Mouse (Mus musculus) liver (tissue): Measurements from ENCODE around the gene Egfl8.

Experiments
- DNase-seq: peaks from one replicate; pipeline ENCODE4 v3.0.0-alpha.2; 2020; ENCODE audit warnings: mixed read lengths

The Egfl8 gene

DNA sequence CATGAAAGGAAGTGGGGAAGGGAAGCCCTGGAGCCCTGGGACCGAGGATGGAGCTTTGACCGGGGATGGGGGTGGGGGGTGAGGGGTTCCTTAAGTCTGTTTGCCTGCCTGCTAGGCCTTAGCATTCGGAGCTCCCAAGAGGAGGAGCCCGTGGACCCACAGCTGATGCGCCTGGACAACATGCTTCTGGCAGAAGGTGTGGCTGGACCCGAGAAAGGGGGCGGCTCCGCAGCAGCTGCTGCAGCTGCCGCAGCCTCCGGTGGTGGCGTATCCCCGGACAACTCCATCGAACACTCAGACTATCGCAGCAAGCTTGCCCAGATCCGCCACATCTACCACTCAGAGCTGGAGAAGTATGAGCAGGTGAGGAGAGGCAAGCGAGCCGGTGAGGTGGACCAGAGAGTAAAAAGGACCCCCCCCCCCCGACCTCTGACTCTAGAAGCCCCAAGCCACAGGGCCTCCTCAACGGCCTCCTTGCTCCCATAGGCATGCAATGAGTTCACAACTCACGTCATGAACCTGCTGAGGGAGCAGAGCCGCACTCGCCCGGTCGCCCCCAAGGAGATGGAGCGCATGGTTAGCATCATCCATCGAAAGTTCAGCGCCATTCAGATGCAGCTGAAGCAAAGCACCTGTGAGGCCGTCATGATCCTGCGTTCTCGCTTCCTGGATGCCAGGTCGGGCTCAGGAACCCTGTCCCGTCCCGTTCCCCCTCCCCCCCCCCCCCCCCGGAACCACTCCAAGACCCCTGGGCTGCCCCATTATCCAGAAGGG is 21.8 kb downstream of the Egfl8 start:
- DNase-seq = peak; percentile 29

DNA sequence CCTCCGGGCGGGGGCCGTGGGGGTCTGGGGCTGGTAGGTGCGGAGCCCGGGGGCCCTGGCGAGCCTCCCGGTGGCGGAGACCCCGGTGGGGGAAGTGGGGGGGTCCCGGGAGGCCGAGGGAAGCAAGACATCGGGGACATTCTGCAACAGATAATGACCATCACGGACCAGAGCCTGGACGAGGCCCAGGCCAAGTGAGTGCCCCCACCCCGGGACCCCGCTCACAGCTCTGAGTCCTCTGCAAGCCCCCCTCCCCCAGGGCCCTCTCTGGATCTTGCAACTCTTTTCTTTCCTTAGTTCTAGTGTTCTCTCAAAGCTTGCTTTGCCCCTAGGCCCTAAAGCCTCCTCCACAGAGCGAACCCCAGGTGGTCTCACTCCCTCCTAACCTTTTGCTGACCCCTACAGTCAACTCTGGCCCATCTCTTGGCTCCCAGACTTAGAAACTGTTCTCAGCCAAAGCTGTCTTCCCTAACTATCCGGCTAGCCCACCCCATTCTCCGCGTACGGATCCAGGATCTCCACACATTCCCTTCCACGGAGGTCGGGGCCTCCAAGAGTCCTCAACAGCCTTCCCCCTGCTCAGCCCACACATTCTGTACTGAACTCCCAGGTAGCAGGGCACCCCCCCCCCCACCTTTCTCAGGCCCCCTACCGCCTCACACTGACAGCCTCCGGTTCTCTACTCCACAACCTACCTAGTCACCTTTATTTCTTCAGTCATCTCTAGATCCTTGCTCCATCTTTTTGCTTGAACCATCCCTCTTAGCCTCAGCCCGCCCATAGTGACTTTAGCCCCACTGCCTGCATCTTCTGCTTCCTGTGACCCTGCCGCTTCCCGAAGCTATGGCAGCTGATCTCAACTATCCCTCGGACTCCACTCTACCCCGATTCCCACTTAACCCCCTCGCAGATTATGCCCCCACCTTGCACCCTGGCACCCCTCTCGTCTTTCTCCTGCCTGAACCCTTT is 22.9 kb downstream of the Egfl8 start:
- DNase-seq = no peak

DNA sequence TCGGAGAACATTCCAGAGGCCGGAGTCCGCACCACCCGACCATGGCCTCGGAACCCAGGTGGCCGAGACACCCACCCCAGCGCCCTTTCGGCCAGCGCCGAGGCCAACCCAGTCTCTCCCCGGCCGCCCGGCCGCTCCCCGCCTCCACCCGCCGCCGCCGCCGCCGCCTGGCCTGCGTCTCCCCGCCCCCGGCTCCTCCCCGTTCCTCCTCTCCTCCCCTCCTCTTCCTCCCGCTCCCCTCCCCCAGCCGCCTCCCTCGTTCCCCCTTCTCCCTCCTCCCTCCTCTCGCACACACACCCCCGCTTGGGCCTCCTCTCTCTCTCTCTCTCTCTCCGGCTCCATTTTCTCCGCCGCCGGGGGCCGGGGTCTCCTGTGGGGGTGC is 23.8 kb downstream of the Egfl8 start:
- DNase-seq = peak; percentile 96

DNA sequence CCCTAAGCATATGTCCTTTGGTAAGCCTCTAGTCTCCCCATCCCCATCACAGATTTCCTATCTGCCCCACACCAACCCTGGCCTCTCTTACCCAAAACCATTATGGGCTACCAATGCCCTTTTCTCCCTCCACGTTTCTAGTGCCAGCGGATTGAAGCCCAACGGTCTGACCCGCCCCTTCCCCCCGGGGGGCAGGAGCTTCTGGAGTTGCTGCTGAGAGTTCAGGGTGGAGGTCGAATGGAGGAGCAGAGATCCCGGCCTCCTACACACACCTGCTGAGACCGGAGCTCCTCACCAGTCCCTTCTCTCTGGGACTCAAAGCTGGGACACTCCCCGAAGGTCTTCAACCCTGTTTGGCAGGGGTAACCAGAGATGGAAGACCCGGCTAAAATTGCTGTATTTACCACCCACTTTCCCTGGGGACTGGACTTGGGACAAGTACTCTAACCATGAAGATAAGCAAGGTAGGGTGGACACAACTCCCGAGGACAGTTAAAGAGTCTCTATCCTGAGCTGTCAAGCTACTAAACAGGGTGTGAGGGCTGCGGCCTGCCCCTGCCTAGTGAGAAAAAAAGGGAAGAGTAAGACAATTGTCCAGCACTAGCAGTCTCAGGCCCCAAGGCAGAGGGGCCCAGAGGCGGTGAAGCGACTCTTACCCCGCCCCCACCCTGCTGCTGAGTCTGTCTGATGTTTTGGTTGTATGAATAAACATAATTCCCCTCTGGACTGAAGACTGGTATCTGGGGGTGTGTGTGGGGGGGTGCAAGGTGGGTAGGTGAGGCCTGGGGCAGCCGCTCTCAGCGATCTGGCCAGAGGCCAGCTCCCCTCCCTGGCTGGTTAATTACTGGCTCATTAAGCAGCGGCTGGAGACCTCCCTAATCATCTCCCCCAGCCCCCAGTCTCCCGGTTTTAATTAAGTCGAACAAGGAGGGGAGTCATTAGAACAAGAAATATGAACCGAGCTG is 24.5 kb downstream of the Egfl8 start, which contains the start of gene Pbx2:
Gene Pbx2, plus strand, starts transcription at position 238 of the 965 bp plus-strand sequence.
- DNase-seq = peak; percentile 62

DNA sequence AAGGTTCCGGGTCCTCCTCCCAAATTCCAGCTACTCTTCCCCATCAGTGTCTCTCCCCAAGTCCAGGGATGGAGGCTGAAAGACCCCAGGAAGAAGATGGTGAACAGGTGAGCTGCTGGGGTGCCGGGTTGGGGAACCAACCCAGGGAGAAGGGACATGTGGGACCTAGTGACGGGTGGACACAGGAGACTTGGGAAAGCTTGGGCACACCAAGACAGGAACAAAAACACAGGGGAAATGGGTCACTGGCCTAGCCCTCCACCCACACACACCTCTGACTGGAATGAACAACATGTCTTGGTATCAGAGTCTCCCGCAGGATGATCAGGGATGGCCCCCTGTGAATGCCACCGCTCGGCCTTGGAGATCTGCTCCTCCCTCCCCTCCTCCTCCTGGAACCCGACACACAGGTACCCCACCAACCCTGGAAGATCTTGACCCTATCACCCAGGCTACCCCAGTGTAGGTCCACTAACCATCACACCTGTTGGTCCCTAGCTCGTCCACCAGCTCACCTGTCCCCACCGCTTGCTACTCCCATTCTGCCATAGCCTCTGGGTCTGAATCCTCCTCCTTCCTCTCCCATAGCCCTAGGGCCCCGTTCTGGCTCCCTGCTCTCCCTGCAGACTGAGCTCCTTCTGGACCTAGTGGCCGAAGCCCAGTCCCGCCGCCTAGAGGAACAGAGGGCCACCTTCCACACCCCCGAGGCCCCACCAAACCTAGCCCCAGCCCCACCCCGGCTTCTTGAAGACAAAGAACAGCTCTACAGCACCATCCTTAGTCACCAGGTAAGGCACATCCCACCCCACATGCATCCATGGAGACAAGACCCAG is 25.4 kb downstream of the Egfl8 start:
- no peak for DNase-seq

DNA sequence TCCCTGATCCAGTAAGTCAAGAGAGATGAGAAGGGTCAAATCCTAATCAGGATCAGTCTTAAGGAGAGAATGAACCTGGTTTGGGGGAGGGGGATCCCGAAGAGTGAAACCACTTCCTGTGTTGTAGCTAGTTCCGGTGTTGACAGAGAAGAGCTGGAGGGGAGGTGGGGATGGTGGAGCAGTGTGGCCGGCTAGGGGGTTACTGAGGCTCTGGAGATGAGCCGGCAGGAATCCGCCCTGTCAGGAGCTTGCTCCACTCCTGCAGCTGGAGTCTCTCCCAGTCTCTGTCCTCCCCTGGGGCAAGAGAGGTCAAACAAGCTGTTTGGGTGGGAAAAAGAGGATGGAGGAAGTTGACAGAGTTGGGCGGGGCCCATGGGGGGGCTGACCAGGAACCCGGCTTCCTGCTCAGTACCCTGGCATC is 26.1 kb downstream of the Egfl8 start, which contains the start of gene Gpsm3:
Gene Gpsm3, plus strand, starts transcription at position 126 of the 421 bp plus-strand sequence.
- DNase-seq = peak; percentile 39

DNA sequence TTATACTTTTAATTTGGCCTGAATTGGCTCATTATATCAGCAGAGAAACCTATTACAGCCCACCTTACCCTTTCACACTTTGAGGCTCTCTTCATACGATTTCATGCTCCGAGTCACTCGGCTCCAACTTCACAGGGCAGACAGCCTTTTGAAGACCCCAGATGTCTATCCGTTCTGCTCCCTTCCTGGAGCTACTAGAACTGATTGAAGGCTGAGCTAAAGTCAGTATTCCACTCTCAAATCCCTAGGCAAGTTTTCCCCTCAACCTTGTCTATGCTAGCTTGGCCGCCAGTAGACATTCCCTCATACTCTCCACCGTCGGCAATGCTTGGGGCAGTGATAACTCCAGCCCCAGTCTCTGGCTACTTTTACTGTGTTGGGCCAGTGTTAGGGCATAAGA is 26.6 kb downstream of the Egfl8 start:
- DNase-seq = no peak

DNA sequence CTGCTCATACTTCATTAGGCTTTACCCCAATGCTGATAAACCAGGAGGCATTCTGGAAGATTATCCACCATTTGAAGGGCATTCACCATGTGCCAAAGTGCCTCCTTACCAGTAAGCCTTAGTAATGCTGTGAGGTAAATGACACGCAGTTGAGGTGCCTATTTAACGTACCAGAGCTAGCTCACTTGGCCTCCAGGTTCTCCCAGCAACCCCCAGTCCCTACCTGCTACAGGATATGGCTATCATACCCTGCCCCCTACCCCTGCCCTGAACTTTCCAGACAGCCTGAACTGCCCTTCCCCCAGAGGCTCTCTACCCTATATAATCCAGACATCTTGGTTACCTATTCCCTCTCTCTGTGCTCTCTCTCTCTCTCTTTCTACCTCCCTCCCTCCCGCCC is 27.0 kb downstream of the Egfl8 start:
- no peak for DNase-seq

DNA sequence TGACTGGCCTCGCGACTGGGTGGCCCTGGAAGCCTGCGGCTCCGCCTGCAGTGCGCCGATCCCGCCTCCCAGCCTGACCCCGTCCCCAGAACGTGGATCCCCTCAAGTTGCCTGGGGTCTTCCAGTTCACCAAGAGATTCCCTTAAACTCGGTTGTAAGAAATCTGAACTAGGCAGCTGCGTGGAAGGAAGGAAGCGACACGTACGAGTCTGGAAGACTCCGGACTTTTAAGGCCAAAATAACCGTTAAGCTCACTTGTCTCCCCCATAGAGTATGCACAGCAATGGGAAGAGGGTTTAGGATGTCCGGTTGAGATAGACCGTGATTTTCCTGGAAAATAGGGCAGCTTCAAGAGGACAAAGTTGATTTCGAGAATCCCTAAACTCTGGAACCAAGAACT is 28.0 kb downstream of the Egfl8 start:
- DNase-seq = no peak

DNA sequence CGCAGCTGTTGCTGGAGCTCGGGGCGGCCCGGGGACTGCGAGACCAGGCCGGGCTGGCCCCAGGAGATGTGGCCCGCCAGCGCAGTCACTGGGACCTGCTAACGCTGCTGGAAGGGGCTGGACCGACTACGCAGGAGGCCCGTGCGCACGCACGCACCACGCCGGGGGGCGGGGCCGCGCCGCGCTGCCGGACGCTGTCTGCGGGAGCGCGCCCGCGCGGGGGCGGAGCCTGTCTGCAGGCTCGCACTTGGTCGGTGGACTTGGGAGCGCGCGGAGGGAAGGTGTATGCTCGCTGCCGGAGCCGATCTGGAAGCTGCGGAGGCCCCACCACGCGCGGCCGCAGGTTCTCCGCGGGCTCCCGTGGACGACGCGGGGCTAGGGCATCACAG is 28.4 kb downstream of the Egfl8 start:
- DNase-seq = peak; percentile 98

DNA sequence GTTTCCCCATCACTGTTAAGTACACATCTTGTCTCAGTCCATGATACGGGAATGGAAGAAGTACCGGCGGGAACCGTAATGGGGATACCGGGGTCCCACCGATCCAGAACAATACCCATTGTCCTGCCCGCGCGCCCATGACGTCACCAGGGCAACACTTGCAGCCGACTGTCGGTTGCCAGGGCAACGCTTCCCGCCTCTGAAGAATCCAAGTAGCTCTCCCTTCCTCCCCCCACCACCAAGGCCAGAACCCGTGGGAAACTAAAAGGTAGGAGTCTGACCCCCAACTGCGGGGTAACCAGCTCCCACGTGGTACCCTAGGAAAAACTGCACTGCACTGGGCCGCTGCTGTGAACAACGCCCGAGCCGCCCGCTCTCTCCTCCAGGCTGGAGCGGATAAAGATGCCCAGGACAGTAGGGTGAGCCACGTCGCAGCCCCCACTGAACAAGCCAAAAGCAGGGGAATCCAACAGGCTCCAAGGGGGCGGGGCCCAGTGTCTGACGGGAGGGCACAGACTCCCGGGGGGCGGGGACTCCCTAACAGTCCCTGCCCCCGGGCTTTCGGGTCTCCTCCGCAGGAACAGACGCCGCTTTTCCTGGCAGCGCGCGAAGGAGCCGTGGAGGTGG is 28.9 kb downstream of the Egfl8 start:
- DNase-seq = peak; percentile 93

DNA sequence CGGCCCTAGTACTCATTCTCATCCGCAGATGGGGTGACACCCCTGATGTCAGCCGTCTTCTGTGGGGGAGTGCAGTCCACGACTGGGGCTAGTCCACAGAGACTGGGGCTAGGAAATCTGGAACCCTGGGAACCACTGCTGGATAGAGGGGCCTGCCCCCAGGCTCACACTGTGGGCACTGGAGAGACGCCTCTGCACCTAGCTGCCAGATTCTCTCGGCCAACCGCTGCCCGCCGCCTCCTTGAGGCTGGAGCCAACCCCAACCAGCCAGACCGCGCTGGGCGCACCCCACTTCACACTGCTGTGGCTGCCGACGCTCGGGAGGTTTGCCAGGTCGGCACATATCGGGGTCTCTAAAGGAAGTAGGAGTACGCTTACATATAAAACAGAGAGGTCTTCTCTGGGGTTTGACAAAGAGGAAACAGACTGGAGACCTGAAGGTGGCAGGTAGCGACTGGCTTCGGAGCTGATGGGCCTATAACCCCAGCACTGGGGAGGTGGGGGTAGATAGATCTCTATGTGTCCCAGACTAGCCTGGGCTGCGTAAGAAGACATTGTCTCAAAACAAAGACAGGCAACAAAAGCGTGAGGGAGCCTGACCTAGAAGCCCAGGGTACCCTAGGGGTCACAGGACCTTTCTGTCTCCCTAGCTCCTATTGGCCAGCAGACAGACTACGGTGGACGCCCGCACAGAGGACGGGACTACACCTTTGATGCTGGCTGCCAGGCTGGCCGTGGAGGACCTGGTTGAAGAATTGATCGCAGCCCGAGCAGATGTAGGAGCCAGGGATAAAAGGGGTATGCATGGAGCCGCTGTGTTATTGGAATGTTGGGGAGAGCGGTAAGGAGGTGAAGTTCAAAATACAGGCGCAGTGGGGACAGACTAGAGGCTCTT is 29.6 kb downstream of the Egfl8 start:
- no peak for DNase-seq

DNA sequence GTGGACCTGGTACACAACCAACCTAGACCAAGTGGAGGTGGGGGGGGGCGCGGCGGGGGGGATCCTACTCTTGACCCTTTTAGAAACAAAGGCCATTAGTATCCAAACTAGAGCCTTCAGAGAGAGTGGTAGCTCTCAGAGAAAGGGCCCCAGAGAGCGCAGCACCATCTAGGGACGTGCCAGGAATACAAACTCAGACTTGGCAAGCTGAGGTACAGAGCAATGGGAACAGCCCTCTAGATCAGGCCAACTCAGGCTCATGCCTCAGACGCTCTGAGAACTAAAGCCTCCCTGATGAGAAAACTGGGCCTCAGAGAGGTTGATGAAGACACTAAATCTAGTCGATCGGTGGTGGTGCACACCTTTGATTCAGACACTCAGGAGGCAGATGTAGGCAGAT is 30.6 kb downstream of the Egfl8 start:
- DNase-seq = no peak

DNA sequence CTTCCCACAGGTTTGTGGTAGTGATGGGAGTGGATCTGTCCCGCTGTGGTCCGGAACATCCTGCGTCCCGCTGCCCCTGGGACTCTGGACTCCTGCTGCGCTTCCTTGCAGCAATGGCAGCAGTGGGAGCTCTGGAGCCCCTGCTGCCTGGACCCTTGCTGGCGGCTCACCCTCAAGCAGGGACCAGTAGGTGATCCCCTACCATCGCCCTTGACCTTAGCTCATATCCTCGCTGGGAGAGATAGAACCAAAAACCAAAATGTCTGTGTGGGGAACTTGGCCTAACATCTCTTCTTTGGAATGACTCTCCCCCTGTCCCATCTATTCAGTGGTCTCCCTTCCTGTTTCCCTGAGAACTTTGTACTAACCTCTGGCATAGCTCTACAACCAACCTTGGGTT is 32.0 kb downstream of the Egfl8 start:
- no peak for DNase-seq

DNA sequence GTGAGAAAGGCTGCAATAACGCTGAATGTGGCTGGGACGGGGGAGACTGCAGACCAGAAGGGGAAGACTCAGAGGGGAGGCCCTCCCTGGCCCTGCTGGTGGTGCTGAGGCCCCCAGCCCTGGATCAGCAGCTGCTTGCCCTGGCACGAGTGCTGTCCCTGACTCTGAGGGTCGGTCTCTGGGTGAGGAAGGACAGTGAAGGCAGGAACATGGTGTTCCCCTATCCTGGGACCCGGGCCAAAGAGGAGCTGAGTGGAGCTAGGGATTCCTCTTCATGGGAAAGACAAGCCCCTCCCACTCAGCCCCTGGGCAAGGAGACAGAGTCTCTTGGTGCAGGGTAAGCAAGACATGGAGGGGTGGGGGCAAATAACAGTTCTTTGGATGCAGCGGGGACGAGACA is 32.4 kb downstream of the Egfl8 start:
- DNase-seq = no peak

DNA sequence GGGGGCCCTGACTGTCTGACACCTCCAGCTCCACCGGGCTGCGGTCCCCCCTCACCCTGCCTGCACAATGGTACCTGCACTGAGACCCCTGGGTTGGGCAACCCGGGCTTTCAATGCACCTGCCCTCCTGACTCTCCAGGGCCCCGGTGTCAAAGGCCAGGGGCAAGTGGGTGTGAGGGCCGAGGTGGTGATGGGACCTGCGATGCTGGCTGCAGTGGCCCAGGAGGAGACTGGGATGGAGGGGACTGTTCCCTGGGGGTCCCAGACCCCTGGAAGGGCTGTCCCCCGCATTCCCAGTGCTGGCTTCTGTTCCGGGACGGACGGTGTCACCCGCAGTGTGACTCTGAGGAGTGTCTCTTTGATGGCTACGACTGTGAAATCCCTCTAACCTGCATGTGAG is 33.2 kb downstream of the Egfl8 start:
- no peak for DNase-seq

DNA sequence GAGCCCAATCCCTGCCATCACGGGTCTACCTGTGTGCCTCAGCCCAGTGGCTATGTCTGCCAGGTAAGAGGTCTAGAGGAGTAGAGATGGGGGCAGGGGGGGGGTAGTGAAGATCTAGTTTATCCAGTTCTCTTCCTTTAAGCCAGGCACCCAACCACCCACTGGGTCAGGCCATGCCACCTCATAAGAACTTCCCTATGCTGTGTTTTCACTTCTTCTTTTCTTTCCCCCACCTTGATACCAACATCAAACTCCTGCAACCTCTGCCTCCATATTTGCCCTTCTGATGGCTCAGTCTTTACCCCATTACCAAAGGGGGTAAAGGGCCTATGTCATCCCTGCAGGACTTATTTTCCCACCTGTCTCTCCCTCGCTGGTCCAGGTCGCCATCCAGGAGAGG is 37.7 kb downstream of the Egfl8 start:
- DNase-seq = no peak

DNA sequence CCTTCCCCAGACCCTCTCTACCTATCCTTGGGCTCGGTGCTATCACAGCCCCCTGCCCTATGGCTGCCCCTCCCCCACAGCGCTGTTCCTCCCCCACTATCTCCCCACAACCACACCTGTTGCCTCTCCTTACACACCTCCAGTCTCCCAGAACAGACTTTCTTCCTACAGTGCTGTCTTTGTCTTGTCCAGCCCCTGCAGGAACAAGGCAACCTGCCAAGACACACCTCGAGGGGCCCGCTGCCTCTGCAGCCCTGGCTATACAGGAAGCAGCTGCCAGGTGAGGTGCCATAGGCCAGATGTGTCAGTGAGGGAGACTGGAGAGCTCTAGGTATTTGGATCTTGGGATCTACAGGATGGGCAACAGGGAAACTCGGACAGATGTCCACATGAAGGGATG is 39.2 kb downstream of the Egfl8 start:
- DNase-seq = no peak

DNA sequence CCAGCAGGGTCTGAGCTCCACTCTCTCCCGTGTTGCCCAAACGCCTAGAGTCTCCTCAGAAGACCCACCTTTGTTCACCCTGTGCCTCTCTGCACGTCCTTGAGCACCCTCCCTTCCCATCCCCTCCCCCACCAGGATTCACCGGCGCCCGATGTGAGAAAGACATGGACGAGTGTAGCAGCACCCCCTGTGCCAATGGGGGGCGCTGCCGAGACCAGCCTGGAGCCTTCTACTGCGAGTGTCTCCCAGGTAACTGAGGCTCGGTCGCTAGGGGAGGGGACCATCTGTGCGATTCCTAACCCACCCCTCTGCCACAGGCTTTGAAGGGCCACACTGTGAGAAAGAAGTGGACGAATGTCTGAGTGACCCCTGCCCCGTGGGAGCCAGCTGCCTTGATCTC is 43.4 kb downstream of the Egfl8 start:
- DNase-seq = no peak

DNA sequence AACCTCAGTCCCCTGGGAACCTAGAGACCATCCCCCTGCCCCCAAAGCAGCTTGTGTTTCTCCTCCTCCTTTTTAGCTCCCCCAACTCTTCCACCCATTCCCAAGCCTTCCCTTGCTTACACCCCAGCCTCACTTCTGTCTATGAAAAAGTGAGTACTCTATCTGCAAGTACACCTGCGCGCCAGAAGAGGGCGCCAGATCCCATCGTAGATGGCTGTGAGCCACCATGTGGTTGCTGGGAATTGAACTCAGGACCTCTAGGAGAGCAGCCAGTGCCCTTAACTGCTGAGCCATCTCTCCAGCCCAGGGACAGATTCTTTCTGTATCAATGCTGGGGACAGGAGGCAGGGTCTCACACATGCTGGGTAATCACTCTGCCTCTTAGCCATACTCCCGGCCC is 43.9 kb downstream of the Egfl8 start:
- peak; percentile 34 for DNase-seq
